Mouse (Mus musculus): ENCODE measurements around the gene Syt13. TPM values are rescaled to one million over a fixed set of nuclear protein-coding genes. Genes with fewer than 3 reads are reported as not detected.

The Syt13 gene
- total RNA-seq (2021), result 0.57 and 0.76 TPM in 2 replicates
- long read RNA-seq, partial matches to known transcripts, result 0 of 4 reads
- long read RNA-seq, other reads (novel, unspliced or antisense), result 0 of 4 reads

- peak; percentile 69 for DNase-seq
These were observed at the start of gene Syt13 for GRCm38 (mm10) chr2:92914933-92915553. Gene Syt13, plus strand, starts transcription at chr2:92915098.

GRCm38 (mm10) chr2:92866616-92867015, 48.3 kb upstream of the Syt13 start:
- no peak for DNase-seq

- DNase-seq, result no peak
These were observed 44.6 kb upstream of the Syt13 start for GRCm38 (mm10) chr2:92870139-92870836.

GRCm38 (mm10) chr2:92871093-92871686, 43.7 kb upstream of the Syt13 start:
- DNase-seq, result no peak

GRCm38 (mm10) chr2:92872652-92873051, 42.2 kb upstream of the Syt13 start:
- DNase-seq, result no peak

GRCm38 (mm10) chr2:92874592-92874991, 40.3 kb upstream of the Syt13 start:
- no peak for DNase-seq

GRCm38 (mm10) chr2:92877488-92877887, 37.4 kb upstream of the Syt13 start:
- DNase-seq, result no peak

- peak; percentile 63 for DNase-seq
These were observed 31.6 kb upstream of the Syt13 start for GRCm38 (mm10) chr2:92883039-92883911.

GRCm38 (mm10) chr2:92883912-92884243, 31.0 kb upstream of the Syt13 start:
- DNase-seq, result peak; percentile 10

- DNase-seq, result no peak
These were observed 29.9 kb upstream of the Syt13 start for GRCm38 (mm10) chr2:92884976-92885375.

GRCm38 (mm10) chr2:92886862-92887261, 28.0 kb upstream of the Syt13 start:
- peak; percentile 5 for DNase-seq

- no peak for DNase-seq
These were observed 22.4 kb upstream of the Syt13 start for GRCm38 (mm10) chr2:92892524-92892923.

- no peak for DNase-seq
These were observed 11.2 kb upstream of the Syt13 start for GRCm38 (mm10) chr2:92903650-92904049.

GRCm38 (mm10) chr2:92904307-92904859, 10.5 kb upstream of the Syt13 start:
- no peak for DNase-seq

- peak; percentile 49 for DNase-seq
These were observed 4.5 kb upstream of the Syt13 start for GRCm38 (mm10) chr2:92910371-92910770.

- no peak for DNase-seq
These were observed 2.6 kb upstream of the Syt13 start for GRCm38 (mm10) chr2:92912312-92912711.

GRCm38 (mm10) chr2:92913295-92913694, 1.6 kb upstream of the Syt13 start:
- no peak for DNase-seq

GRCm38 (mm10) chr2:92915659-92916631, 1.0 kb downstream of the Syt13 start:
- no peak for DNase-seq

- no peak for DNase-seq
These were observed 2.7 kb downstream of the Syt13 start for GRCm38 (mm10) chr2:92917405-92918142.

GRCm38 (mm10) chr2:92920709-92921108, 5.8 kb downstream of the Syt13 start:
- no peak for DNase-seq
